Mouse (Mus musculus): ENCODE results near the gene Igfbp7. TPM values are rescaled to one million over a fixed set of nuclear protein-coding genes. Genes with fewer than 3 reads are reported as not detected.
"Not testable (repeated sequence)": the region's sequence is repeated elsewhere in the genome, so short reads cannot be mapped to it uniquely, and the experiment has no call there.

The Igfbp7 gene
- polyA plus RNA-seq, 1 experiment from 2014 or later: 49.8 TPM

- Histone ChIP-seq H3K4me2 (ENCODE audit: low read length) (no peak overlapping the region), H3K27me3 (ENCODE audit: control insufficient read depth, insufficient read depth, low read length) (no peaks in the 10 kb centered on the region), H3K4me1 (ENCODE audit: control insufficient read depth in 2 of 2, insufficient read depth in 2 of 2, low read length in 2 of 2) (no peaks in the 10 kb centered on the region), H3K9ac (ENCODE audit: low read length) (no peak overlapping the region), H3K27ac (replicated peaks in 1 of 2; ENCODE audit: control insufficient read depth in 1 of 2, insufficient read depth in 1 of 2, low read depth in 2 of 2, low read length in 2 of 2) (no peak overlapping the region), H3K4me3 (ENCODE audit: control insufficient read depth in 1 of 2, insufficient read depth in 1 of 2, low read depth in 1 of 2, low read length in 2 of 2) (no peak overlapping the region), H3K9me3 (ENCODE audit: control insufficient read depth, low read length) (no peaks in the 10 kb centered on the region), H3K36me3 (ENCODE audit: control insufficient read depth, insufficient read depth, low read length) (no peaks in the 10 kb centered on the region)
- WGBS: 81% methylated on average over 5 of the region's 5 CpGs
- no peak for ATAC-seq (ENCODE audit: insufficient number of reproducible peaks, insufficient read depth, low FRiP score, low read depth)
Observed at GRCm38 (mm10) chr5:77427986-77428385, 20.1 kb upstream of the Igfbp7 start.

- ATAC-seq (ENCODE audit: insufficient number of reproducible peaks, insufficient read depth, low FRiP score, low read depth): no peak
- no peak overlapping the region for H3K9ac ChIP-seq (ENCODE audit: low read length)
Observed at GRCm38 (mm10) chr5:77425721-77426500, 18.1 kb upstream of the Igfbp7 start.

GRCm38 (mm10) chr5:77419537-77419936 is 11.7 kb upstream of the Igfbp7 start:
- H3K27ac ChIP-seq (replicated peaks in 1 of 2; ENCODE audit: control insufficient read depth in 1 of 2, insufficient read depth in 1 of 2, low read depth in 2 of 2, low read length in 2 of 2); H3K36me3 ChIP-seq (ENCODE audit: control insufficient read depth, insufficient read depth, low read length); ATAC-seq (ENCODE audit: insufficient number of reproducible peaks, insufficient read depth, low FRiP score, low read depth); H3K4me3 ChIP-seq (ENCODE audit: control insufficient read depth in 1 of 2, insufficient read depth in 1 of 2, low read depth in 1 of 2, low read length in 2 of 2); H3K9ac ChIP-seq (ENCODE audit: low read length); H3K9me3 ChIP-seq (ENCODE audit: control insufficient read depth, low read length); H3K4me2 ChIP-seq (ENCODE audit: low read length); H3K4me1 ChIP-seq (ENCODE audit: control insufficient read depth in 2 of 2, insufficient read depth in 2 of 2, low read length in 2 of 2); H3K27me3 ChIP-seq (ENCODE audit: control insufficient read depth, insufficient read depth, low read length): not testable (repeated sequence)
- 36% methylated on average over 4 of the region's 4 CpGs for WGBS

More at GRCm38 (mm10) chr5:77425721-77426500, 18.1 kb upstream of the Igfbp7 start:
- no peak overlapping the region for H3K4me3 ChIP-seq (ENCODE audit: control insufficient read depth in 1 of 2, insufficient read depth in 1 of 2, low read depth in 1 of 2, low read length in 2 of 2)
- no peaks in the 10 kb centered on the region for H3K4me1 ChIP-seq (ENCODE audit: control insufficient read depth in 2 of 2, insufficient read depth in 2 of 2, low read length in 2 of 2)
- H3K4me2 ChIP-seq (ENCODE audit: low read length): no peak overlapping the region
- no peak overlapping the region for H3K27ac ChIP-seq (replicated peaks in 1 of 2; ENCODE audit: control insufficient read depth in 1 of 2, insufficient read depth in 1 of 2, low read depth in 2 of 2, low read length in 2 of 2)
- H3K9me3 ChIP-seq (ENCODE audit: control insufficient read depth, low read length): no peaks in the 10 kb centered on the region
- 69% methylated on average over 7 of the region's 7 CpGs for WGBS
- no peaks in the 10 kb centered on the region for H3K27me3 ChIP-seq (ENCODE audit: control insufficient read depth, insufficient read depth, low read length)
- H3K36me3 ChIP-seq (ENCODE audit: control insufficient read depth, insufficient read depth, low read length): no peaks in the 10 kb centered on the region

- ATAC-seq (ENCODE audit: insufficient number of reproducible peaks, insufficient read depth, low FRiP score, low read depth): no peak
- H3K27ac ChIP-seq (replicated peaks in 1 of 2; ENCODE audit: control insufficient read depth in 1 of 2, insufficient read depth in 1 of 2, low read depth in 2 of 2, low read length in 2 of 2): no peak overlapping the region
- no peaks in the 10 kb centered on the region for H3K27me3 ChIP-seq (ENCODE audit: control insufficient read depth, insufficient read depth, low read length)
- 90% methylated on average over 6 of the region's 6 CpGs for WGBS
- no peaks in the 10 kb centered on the region for H3K36me3 ChIP-seq (ENCODE audit: control insufficient read depth, insufficient read depth, low read length)
- no peak overlapping the region for H3K4me2 ChIP-seq (ENCODE audit: low read length)
- H3K9me3 ChIP-seq (ENCODE audit: control insufficient read depth, low read length): no peaks in the 10 kb centered on the region
- H3K4me1 ChIP-seq (ENCODE audit: control insufficient read depth in 2 of 2, insufficient read depth in 2 of 2, low read length in 2 of 2): no peaks in the 10 kb centered on the region
- H3K4me3 ChIP-seq (ENCODE audit: control insufficient read depth in 1 of 2, insufficient read depth in 1 of 2, low read depth in 1 of 2, low read length in 2 of 2): no peak overlapping the region
- H3K9ac ChIP-seq (ENCODE audit: low read length): no peak overlapping the region
Observed at GRCm38 (mm10) chr5:77416058-77416457, 8.2 kb upstream of the Igfbp7 start.

- peaks cover 11% of the 10 kb centered on the region; the same call in 1 of the 2 replicates for H3K27me3 ChIP-seq (ENCODE audit: control insufficient read depth, insufficient read depth, low read length)
- ATAC-seq (ENCODE audit: insufficient number of reproducible peaks, insufficient read depth, low FRiP score, low read depth): no peak
- no peaks in the 10 kb centered on the region for H3K9me3 ChIP-seq (ENCODE audit: control insufficient read depth, low read length)
- no peaks in the 10 kb centered on the region; a peak in 1 of 4 replicates for H3K4me1 ChIP-seq (ENCODE audit: control insufficient read depth in 2 of 2, insufficient read depth in 2 of 2, low read length in 2 of 2)
- 89% methylated on average over 6 of the region's 6 CpGs for WGBS
- H3K9ac ChIP-seq (ENCODE audit: low read length): no peak overlapping the region
- H3K36me3 ChIP-seq (ENCODE audit: control insufficient read depth, insufficient read depth, low read length): no peaks in the 10 kb centered on the region
- H3K4me3 ChIP-seq (ENCODE audit: control insufficient read depth in 1 of 2, insufficient read depth in 1 of 2, low read depth in 1 of 2, low read length in 2 of 2): no peak overlapping the region
- 0 out of 2 replicates have a peak overlapping the region, but pooled peaks have one; percentile 93 for H3K4me2 ChIP-seq (ENCODE audit: low read length)
- no peak overlapping the region for H3K27ac ChIP-seq (replicated peaks in 1 of 2; ENCODE audit: control insufficient read depth in 1 of 2, insufficient read depth in 1 of 2, low read depth in 2 of 2, low read length in 2 of 2)
Observed at GRCm38 (mm10) chr5:77408530-77408929, 689 bp upstream of the Igfbp7 start.

GRCm38 (mm10) chr5:77406371-77406871 is 1.4 kb downstream of the Igfbp7 start:
- Histone ChIP-seq H3K4me3 (ENCODE audit: control insufficient read depth in 1 of 2, insufficient read depth in 1 of 2, low read depth in 1 of 2, low read length in 2 of 2) (no peak overlapping the region), H3K4me2 (ENCODE audit: low read length) (peak overlapping the region; percentile 93), H3K27me3 (ENCODE audit: control insufficient read depth, insufficient read depth, low read length) (peaks cover 11% of the 10 kb centered on the region; the same call in 1 of the 2 replicates), H3K9me3 (ENCODE audit: control insufficient read depth, low read length) (no peaks in the 10 kb centered on the region), H3K4me1 (ENCODE audit: control insufficient read depth in 2 of 2, insufficient read depth in 2 of 2, low read length in 2 of 2) (peaks cover 2 to 5% of the 10 kb centered on the region in 2 experiments; a peak in 1 of 4 replicates), H3K27ac (replicated peaks in 1 of 2; ENCODE audit: control insufficient read depth in 1 of 2, insufficient read depth in 1 of 2, low read depth in 2 of 2, low read length in 2 of 2) (peak overlapping the region in 1 of 2 experiments; percentile 24; a peak in 1 of 4 replicates), H3K9ac (ENCODE audit: low read length) (no peak overlapping the region), H3K36me3 (ENCODE audit: control insufficient read depth, insufficient read depth, low read length) (no peaks in the 10 kb centered on the region)
- ATAC-seq (ENCODE audit: insufficient number of reproducible peaks, insufficient read depth, low FRiP score, low read depth): no peak
- WGBS: 52% methylated on average over 5 of the region's 5 CpGs

- WGBS: 36% methylated on average over 5 of the region's 5 CpGs
- H3K9me3 ChIP-seq (ENCODE audit: control insufficient read depth, low read length): no peaks in the 10 kb centered on the region
- no peak overlapping the region for H3K27ac ChIP-seq (replicated peaks in 1 of 2; ENCODE audit: control insufficient read depth in 1 of 2, insufficient read depth in 1 of 2, low read depth in 2 of 2, low read length in 2 of 2)
- H3K4me1 ChIP-seq (ENCODE audit: control insufficient read depth in 2 of 2, insufficient read depth in 2 of 2, low read length in 2 of 2): peaks cover 7 to 9% of the 10 kb centered on the region in 2 experiments; a peak in 3 of 4 replicates
- no peak overlapping the region for H3K4me2 ChIP-seq (ENCODE audit: low read length)
- ATAC-seq (ENCODE audit: insufficient number of reproducible peaks, insufficient read depth, low FRiP score, low read depth): no peak
- no peak overlapping the region for H3K4me3 ChIP-seq (ENCODE audit: control insufficient read depth in 1 of 2, insufficient read depth in 1 of 2, low read depth in 1 of 2, low read length in 2 of 2)
- H3K9ac ChIP-seq (ENCODE audit: low read length): no peak overlapping the region
- no peaks in the 10 kb centered on the region for H3K36me3 ChIP-seq (ENCODE audit: control insufficient read depth, insufficient read depth, low read length)
- H3K27me3 ChIP-seq (ENCODE audit: control insufficient read depth, insufficient read depth, low read length): peaks cover 11% of the 10 kb centered on the region; the same call in 1 of the 2 replicates
Observed at GRCm38 (mm10) chr5:77405455-77406057, 2.3 kb downstream of the Igfbp7 start.
